Mouse (Mus musculus) embryonic facial prominence, embryonic 11.5 days (tissue): ENCODE data around the gene Suox. TPM values are rescaled to one million over a fixed set of nuclear protein-coding genes. Genes with fewer than 3 reads are reported as not detected.

Experiments used
- ATAC-seq: fragments of 200-750 bp; cut with Nextera tagmentation; replicated peaks from 2 replicates; pipeline ENCODE4 v1.8.0; 2017; ENCODE audit warnings: low read depth; ENCODE audit not compliant: insufficient number of reproducible peaks, low FRiP score, low TSS enrichment
- DNase-seq: peaks from one replicate; pipeline ENCODE4 v3.0.0-alpha.2; 2015; ENCODE audit warnings: low spot score
- H3K27ac ChIP-seq: fragments of 300-500 bp; sonication (generic); replicated peaks from 2 replicates; pipeline ENCODE4 v1.5.1; 2014; ENCODE audit warnings: mild to moderate bottlenecking, low read depth, low read length, control low read depth
- H3K27me3 ChIP-seq: fragments of 300-500 bp; sonication (generic); 2 replicates; pipeline ENCODE4 v1.6.1; 2014; ENCODE audit warnings: mild to moderate bottlenecking, low read length, moderate library complexity, mixed read lengths; ENCODE audit not compliant: control insufficient read depth, insufficient read depth
- H3K36me3 ChIP-seq: fragments of 300-500 bp; sonication (generic); replicated peaks from 2 replicates; pipeline ENCODE4 v1.6.1; 2014; ENCODE audit warnings: low read depth, mild to moderate bottlenecking, low read length, moderate library complexity, mixed read lengths; ENCODE audit not compliant: control insufficient read depth, insufficient read depth
- H3K4me1 ChIP-seq: fragments of 300-500 bp; sonication (generic); 2 replicates; pipeline ENCODE4 v1.6.1; 2014; ENCODE audit warnings: low read length, mixed read lengths; ENCODE audit not compliant: control insufficient read depth, insufficient read depth
- H3K4me2 ChIP-seq: fragments of 300-500 bp; sonication (generic); 2 replicates; pipeline ENCODE4 v1.6.1; 2014; ENCODE audit warnings: low read depth, mild to moderate bottlenecking, control low read depth, low read length, moderate library complexity
- H3K4me3 ChIP-seq: fragments of 300-500 bp; sonication (generic); 2 replicates; pipeline ENCODE4 v1.5.1; 2014; ENCODE audit warnings: low read depth, low read length, control low read depth
- H3K9ac ChIP-seq: fragments of 300-500 bp; sonication (generic); replicated peaks from 2 replicates; pipeline ENCODE4 v1.6.1; 2014; ENCODE audit warnings: mild to moderate bottlenecking, control low read depth, low read length
- H3K9me3 ChIP-seq: fragments of 300-500 bp; sonication (generic); replicated peaks from 2 replicates; pipeline ENCODE4 v1.6.1; 2016; ENCODE audit warnings: mild to moderate bottlenecking, low read length, inconsistent platforms, mixed read lengths; ENCODE audit not compliant: control insufficient read depth
- WGBS: fragments of 180-500 bp; shearing (Covaris S2); extraction: QIAGEN DNeasy Blood & Tissue Kit; methylation state at CpG from one replicate; pipeline ENCODE4 v1.1.7; 2014; 5-methylcytosine and 5-hydroxymethylcytosine counted together
- polyA plus RNA-seq: library from polyadenylated mRNA; unstranded; fragments of >200 nt; fragmentation: Nextera tagmentation; extraction: Ambion mirVana; gene quantifications from 2 replicates; pipeline ENCODE4 v1.2.1, GENCODE M21; 2014

The Suox gene
- polyA plus RNA-seq, 1 experiment from 2014 or later = 12.2 TPM

DNA sequence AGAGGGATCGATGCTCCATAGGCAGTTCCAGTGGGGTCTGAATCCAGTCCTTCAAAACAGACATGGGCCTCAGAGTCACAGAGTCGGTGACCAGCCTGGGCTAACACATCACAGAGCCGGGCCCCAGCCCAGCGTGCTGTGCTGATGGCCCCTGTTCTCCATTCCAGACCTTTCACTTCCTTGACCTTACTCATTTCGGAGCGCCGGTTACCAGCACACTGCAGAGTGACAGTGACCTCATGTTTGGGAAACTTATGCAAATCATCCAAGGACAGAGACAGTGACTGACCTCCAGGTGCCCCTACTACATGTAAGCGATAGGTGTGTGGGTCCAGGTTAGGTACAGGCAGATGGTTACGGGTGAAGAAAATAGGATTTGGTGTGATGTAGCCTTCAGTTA lies 2.7 kb downstream of the Suox start:
- H3K27me3 ChIP-seq = no peaks in the 10 kb centered on the region
- no peaks in the 10 kb centered on the region; the same call in 1 of the 2 replicates for H3K4me1 ChIP-seq
- no peaks in the 10 kb centered on the region for H3K9me3 ChIP-seq
- no peak overlapping the region for H3K4me2 ChIP-seq
- H3K9ac ChIP-seq = no peak overlapping the region
- H3K4me3 ChIP-seq = no peak overlapping the region
- no peak overlapping the region for H3K27ac ChIP-seq
- ATAC-seq (no peak), DNase-seq (no peak)
- no peaks in the 10 kb centered on the region for H3K36me3 ChIP-seq
- WGBS = 90% methylated on average over 9 of the region's 9 CpGs

DNA sequence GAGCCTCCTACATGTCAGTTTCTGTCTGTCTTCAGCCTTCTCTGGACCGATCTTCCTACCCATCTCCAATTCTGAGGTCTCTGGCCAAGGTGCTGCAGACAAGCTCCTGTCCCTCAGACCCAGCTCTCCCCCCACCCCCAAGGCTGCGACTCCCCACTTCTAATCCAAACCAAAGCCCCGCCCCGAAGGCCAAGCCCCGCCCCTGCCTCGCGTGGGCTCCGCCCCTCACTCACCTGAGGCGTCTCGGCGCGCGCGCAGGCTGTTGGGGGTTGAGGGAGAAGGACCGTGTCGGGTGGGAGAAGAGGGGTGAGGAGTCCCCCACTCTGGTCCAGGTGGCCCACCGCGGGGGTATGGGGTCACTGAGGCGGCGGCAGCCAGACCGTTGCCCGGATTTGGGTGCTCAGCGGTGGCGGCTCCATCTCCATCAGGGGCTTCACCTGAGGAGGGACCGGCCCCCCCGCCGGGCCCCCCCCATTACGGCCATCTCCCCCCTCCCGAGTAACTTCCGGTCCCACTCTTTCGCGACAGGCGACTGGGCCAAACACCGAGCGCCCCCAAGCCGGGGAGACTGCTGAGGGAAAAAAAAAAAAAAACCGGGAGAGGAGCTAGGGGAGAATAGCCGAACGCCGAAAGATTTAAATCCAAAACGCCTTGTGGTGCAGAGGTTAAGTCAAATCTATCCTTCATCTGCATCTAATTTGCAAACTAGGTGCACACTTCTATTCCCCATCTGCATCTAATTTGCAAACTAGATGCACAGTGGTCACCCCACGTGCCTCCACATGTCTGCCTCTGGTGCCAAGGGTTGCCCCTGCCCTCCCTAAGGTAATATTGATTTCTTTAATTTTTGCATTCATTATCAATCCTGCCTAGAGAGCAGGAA lies 4.8 kb downstream of the Suox start:
- Histone ChIP-seq H3K36me3 (no peaks in the 10 kb centered on the region), H3K27ac (peak overlapping the region; percentile 47; the same call in 1 of the 2 replicates), H3K27me3 (no peaks in the 10 kb centered on the region), H3K4me2 (peak overlapping the region; percentile 81), H3K4me1 (no peaks in the 10 kb centered on the region; the same call in 1 of the 2 replicates), H3K9ac (peak overlapping the region; percentile 79), H3K4me3 (peak overlapping the region; percentile 80), H3K9me3 (no peaks in the 10 kb centered on the region)
- under 1% methylated on average over 37 of the region's 42 CpGs for whole genome bisulfite sequencing
- DNase-seq (peak; percentile 82), ATAC-seq (peak; percentile 27; the same call in 1 of the 2 replicates)

- DNase-seq (no peak), ATAC-seq (no peak)
- Histone ChIP-seq H3K9ac (no peak overlapping the region), H3K36me3 (no peaks in the 10 kb centered on the region), H3K9me3 (no peaks in the 10 kb centered on the region), H3K27ac (no peak overlapping the region), H3K27me3 (no peaks in the 10 kb centered on the region), H3K4me2 (no peak overlapping the region), H3K4me1 (no peaks in the 10 kb centered on the region; the same call in 1 of the 2 replicates), H3K4me3 (no peak overlapping the region)
- WGBS = 94% methylated on average over 2 of the region's 2 CpGs
These were observed 8.1 kb downstream of the Suox start for GRCm38 (mm10) chr10:128665806-128666205.

DNA sequence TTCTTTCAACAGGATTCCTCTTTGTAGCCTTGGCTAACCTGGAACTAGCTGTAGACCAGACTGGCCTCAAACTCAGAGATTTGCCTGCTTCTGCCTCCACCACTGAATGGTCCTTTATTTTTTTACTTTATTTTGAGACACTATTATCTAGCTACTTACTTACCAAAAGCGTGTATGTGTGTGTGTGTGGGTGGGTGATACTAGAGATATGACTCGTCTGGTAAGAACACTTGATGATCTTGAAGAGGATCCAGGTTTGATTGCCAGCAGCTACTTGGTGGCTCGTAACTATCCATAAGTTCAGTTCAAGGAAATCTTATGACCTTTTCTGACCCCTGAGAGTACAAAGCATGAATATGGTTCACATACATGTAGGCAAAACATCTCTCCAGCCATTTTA lies 8.6 kb downstream of the Suox start:
- no peaks in the 10 kb centered on the region for H3K27me3 ChIP-seq
- 79% methylated on average over 3 of the region's 3 CpGs for WGBS

DNA sequence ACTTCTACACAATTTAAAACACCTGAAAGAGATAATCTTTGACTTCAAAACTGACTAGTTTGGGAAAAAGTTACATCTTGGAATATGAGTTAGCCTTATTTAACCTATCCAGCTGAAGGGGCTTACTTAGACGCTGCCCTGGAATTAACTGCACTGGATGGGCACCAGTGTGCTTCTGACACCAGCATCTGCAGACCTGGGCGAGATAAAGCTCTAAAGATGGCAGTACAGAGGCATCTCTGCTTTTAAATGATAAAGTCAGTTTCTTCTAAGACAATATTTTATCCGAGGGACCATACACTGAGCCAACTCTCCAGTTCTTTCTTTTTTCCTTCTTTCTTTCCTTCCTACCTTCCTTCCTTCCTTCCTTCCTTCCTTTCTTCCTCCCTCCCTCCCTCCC lies 9.1 kb downstream of the Suox start:
- Histone ChIP-seq H3K4me3 (no peak overlapping the region), H3K4me2 (no peak overlapping the region), H3K36me3 (no peaks in the 10 kb centered on the region), H3K9me3 (no peaks in the 10 kb centered on the region), H3K9ac (no peak overlapping the region), H3K27me3 (no peaks in the 10 kb centered on the region), H3K27ac (no peak overlapping the region), H3K4me1 (no peaks in the 10 kb centered on the region; the same call in 1 of the 2 replicates)
- ATAC-seq (no peak), DNase-seq (no peak)
- WGBS = 70% methylated on average over 3 of the region's 3 CpGs

More for the DNA sequence above, 8.6 kb downstream of the Suox start:
- Histone ChIP-seq H3K4me2 (no peak overlapping the region), H3K4me3 (no peak overlapping the region), H3K9me3 (no peaks in the 10 kb centered on the region), H3K9ac (no peak overlapping the region), H3K4me1 (no peaks in the 10 kb centered on the region; the same call in 1 of the 2 replicates), H3K36me3 (no peaks in the 10 kb centered on the region), H3K27ac (no peak overlapping the region)
- no peak for DNase-seq
- ATAC-seq = no peak

GRCm38 (mm10) chr10:128663441-128664220 lies 10.2 kb downstream of the Suox start:
- ATAC-seq (no peak), DNase-seq (no peak)
- WGBS = 63% methylated on average over 5 of the region's 5 CpGs
- no peak overlapping the region for H3K4me3 ChIP-seq
- H3K27me3 ChIP-seq = no peaks in the 10 kb centered on the region
- H3K36me3 ChIP-seq = no peaks in the 10 kb centered on the region
- H3K4me1 ChIP-seq = no peaks in the 10 kb centered on the region; the same call in 1 of the 2 replicates
- no peaks in the 10 kb centered on the region for H3K9me3 ChIP-seq
- H3K9ac ChIP-seq = no peak overlapping the region
- no peak overlapping the region for H3K4me2 ChIP-seq
- no peak overlapping the region for H3K27ac ChIP-seq

GRCm38 (mm10) chr10:128662465-128662864 lies 11.4 kb downstream of the Suox start:
- Histone ChIP-seq H3K36me3 (no peaks in the 10 kb centered on the region), H3K4me2 (no peak overlapping the region), H3K9ac (no peak overlapping the region), H3K4me1 (no peaks in the 10 kb centered on the region), H3K27ac (no peak overlapping the region), H3K27me3 (no peaks in the 10 kb centered on the region), H3K4me3 (no peak overlapping the region), H3K9me3 (no peaks in the 10 kb centered on the region)
- no peak for DNase-seq
- no peak for ATAC-seq

DNA sequence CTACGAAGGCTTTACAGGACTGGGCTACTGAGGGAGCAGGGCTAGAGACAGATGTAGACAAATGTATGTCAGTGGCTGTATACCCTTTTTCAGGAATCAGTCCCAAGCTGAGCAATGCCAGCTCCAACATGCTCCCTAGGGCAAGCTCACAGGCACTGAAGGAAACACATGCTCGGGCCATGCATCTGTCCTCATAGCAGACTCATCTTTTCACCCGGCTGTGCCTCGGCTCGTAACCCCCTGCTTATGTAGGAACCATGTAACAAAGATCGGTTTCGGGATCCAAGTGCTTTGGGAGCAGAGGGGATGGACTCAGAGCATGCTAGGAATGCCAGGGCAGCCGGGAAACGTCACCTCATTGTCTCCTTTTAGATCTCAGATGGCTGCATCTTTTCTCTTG lies 14.4 kb downstream of the Suox start:
- H3K9me3 ChIP-seq = no peaks in the 10 kb centered on the region
- no peak overlapping the region for H3K4me3 ChIP-seq
- H3K27ac ChIP-seq = no peak overlapping the region
- H3K27me3 ChIP-seq = no peaks in the 10 kb centered on the region
- H3K4me1 ChIP-seq = no peaks in the 10 kb centered on the region
- 59% methylated on average over 9 of the region's 9 CpGs for WGBS
- ATAC-seq (no peak), DNase-seq (no peak)
- H3K4me2 ChIP-seq = no peak overlapping the region
- H3K36me3 ChIP-seq = no peaks in the 10 kb centered on the region
- H3K9ac ChIP-seq = no peak overlapping the region
